Mouse (Mus musculus) ES-E14 (cell line): ENCODE results near the gene Msln.

Source experiments
- HCFC1 ChIP-seq: IDR thresholded peaks from 2 replicates; pipeline ENCODE4 v1.6.1; 2012; ENCODE audit warnings: low read length, inconsistent platforms, borderline replicate concordance; ENCODE audit not compliant: insufficient read depth
- MAFK ChIP-seq: IDR thresholded peaks from 2 replicates; pipeline ENCODE4 v1.6.1; 2014; ENCODE audit warnings: mild to moderate bottlenecking, low read depth, low read length, inconsistent platforms; ENCODE audit not compliant: insufficient read depth
- ZNF384 ChIP-seq: IDR thresholded peaks from 2 replicates; pipeline ENCODE4 v1.6.1; 2012; ENCODE audit warnings: low read depth, low read length, inconsistent platforms

GRCm38 (mm10) chr17:25756378-25757242, 2.4 kb upstream of the Msln start:
- TF ChIP-seq MAFK (0 out of 2 replicates have a peak, but pooled peaks have one; percentile 29), ZNF384 (no peak), HCFC1 (no peak)
